Mouse (Mus musculus) embryonic facial prominence, embryonic 15.5 days (tissue): ENCODE results near the gene Fubp1. TPM values are rescaled to one million over a fixed set of nuclear protein-coding genes. Genes with fewer than 3 reads are reported as not detected.

Experiments
- ATAC-seq: fragments of 200-750 bp; cut with Nextera tagmentation; 2 replicates; pipeline ENCODE4 v1.8.0; 2017; ENCODE audit warnings: low read depth, moderate TSS enrichment; ENCODE audit not compliant: insufficient number of reproducible peaks, low FRiP score, low TSS enrichment
- H3K27ac ChIP-seq: fragments of 300-500 bp; sonication (generic); replicated peaks from 2 replicates; pipeline ENCODE4 v1.5.1; 2015; ENCODE audit warnings: mild to moderate bottlenecking, inconsistent platforms
- H3K27me3 ChIP-seq: fragments of 300-500 bp; sonication (generic); 2 replicates; pipeline ENCODE4 v1.6.1; 2015; ENCODE audit warnings: inconsistent platforms
- H3K36me3 ChIP-seq: fragments of 300-500 bp; sonication (generic); 2 replicates; pipeline ENCODE4 v1.6.1; 2015; ENCODE audit warnings: mild to moderate bottlenecking, inconsistent platforms
- H3K4me1 ChIP-seq: fragments of 300-500 bp; sonication (generic); 2 replicates; pipeline ENCODE4 v1.6.1; 2015; ENCODE audit warnings: inconsistent platforms
- H3K4me2 ChIP-seq: fragments of 300-500 bp; sonication (generic); replicated peaks from 2 replicates; pipeline ENCODE4 v1.6.1; 2015; ENCODE audit warnings: mild to moderate bottlenecking, inconsistent platforms
- H3K4me3 ChIP-seq: fragments of 300-500 bp; sonication (generic); replicated peaks from 2 replicates; pipeline ENCODE4 v1.5.1; 2015; ENCODE audit warnings: mild to moderate bottlenecking, inconsistent platforms
- H3K9ac ChIP-seq: fragments of 300-500 bp; sonication (generic); 2 replicates; pipeline ENCODE4 v1.6.1; 2015; ENCODE audit warnings: inconsistent platforms
- H3K9me3 ChIP-seq: fragments of 300-500 bp; sonication (generic); replicated peaks from 2 replicates; pipeline ENCODE4 v1.6.1; 2016; ENCODE audit warnings: inconsistent platforms
- WGBS: fragments of 180-500 bp; shearing (Covaris S2); methylation state at CpG from one replicate; pipeline ENCODE4 v1.1.7; 2015; 5-methylcytosine and 5-hydroxymethylcytosine counted together
- polyA plus RNA-seq: library from polyadenylated mRNA; unstranded; fragments of >200 nt; fragmentation: Nextera tagmentation; extraction: Ambion mirVana; gene quantifications from 2 replicates; pipeline ENCODE4 v1.2.1, GENCODE M21; 2015

The Fubp1 gene
- polyA plus RNA-seq, 1 experiment from 2014 or later: 211 TPM

- peak overlapping the region; percentile 98 for H3K9ac ChIP-seq
- H3K4me2 ChIP-seq: peak overlapping the region; percentile 65
- no peaks in the 10 kb centered on the region for H3K27me3 ChIP-seq
- ATAC-seq: peak; percentile 5; the same call in 1 of the 2 replicates
- peak overlapping the region; percentile 93 for H3K4me3 ChIP-seq
- peak overlapping the region; percentile 100 for H3K27ac ChIP-seq
- peaks cover 28% of the 10 kb centered on the region for H3K4me1 ChIP-seq
- H3K36me3 ChIP-seq: peaks cover 5% of the 10 kb centered on the region; the same call in 1 of the 2 replicates
- no peaks in the 10 kb centered on the region for H3K9me3 ChIP-seq
- WGBS: 4% methylated on average over 25 of the region's 25 CpGs
Measured at GRCm38 (mm10) chr3:152209177-152209966, 850 bp upstream of the Fubp1 start.

- Histone ChIP-seq H3K4me3 (peak overlapping the region; percentile 93), H3K9ac (peak overlapping the region; percentile 100), H3K27me3 (no peaks in the 10 kb centered on the region), H3K9me3 (no peaks in the 10 kb centered on the region), H3K36me3 (peaks cover 9% of the 10 kb centered on the region; the same call in 1 of the 2 replicates), H3K27ac (peak overlapping the region; percentile 100), H3K4me2 (peak overlapping the region; percentile 74), H3K4me1 (peaks cover 31% of the 10 kb centered on the region)
- ATAC-seq: peak; percentile 60
- WGBS: under 1% methylated on average over 52 of the region's 68 CpGs
Measured at GRCm38 (mm10) chr3:152210728-152211391, 638 bp downstream of the Fubp1 start.

- peaks cover 17% of the 10 kb centered on the region for H3K36me3 ChIP-seq
- H3K4me3 ChIP-seq: peak overlapping the region; percentile 93
- H3K27me3 ChIP-seq: no peaks in the 10 kb centered on the region
- 0 out of 2 replicates have a peak overlapping the region, but pooled peaks have one; percentile 100 for H3K27ac ChIP-seq
- ATAC-seq: no peak
- H3K4me2 ChIP-seq: peak overlapping the region; percentile 74
- 15% methylated on average over 7 of the region's 7 CpGs for WGBS
- H3K9me3 ChIP-seq: no peaks in the 10 kb centered on the region
- peak overlapping the region; percentile 100 for H3K9ac ChIP-seq
- peaks cover 31% of the 10 kb centered on the region for H3K4me1 ChIP-seq
Measured at GRCm38 (mm10) chr3:152211731-152212279, 1.6 kb downstream of the Fubp1 start.

- Histone ChIP-seq H3K9ac (no peak overlapping the region), H3K4me1 (peaks cover 30% of the 10 kb centered on the region), H3K9me3 (no peaks in the 10 kb centered on the region), H3K4me2 (peak overlapping the region; percentile 74), H3K36me3 (peaks cover 26% of the 10 kb centered on the region), H3K27ac (no peak overlapping the region), H3K27me3 (no peaks in the 10 kb centered on the region), H3K4me3 (peak overlapping the region; percentile 93)
- ATAC-seq: no peak
- WGBS: 41% methylated on average over 3 of the region's 3 CpGs
Measured at GRCm38 (mm10) chr3:152213416-152213815, 3.2 kb downstream of the Fubp1 start.

GRCm38 (mm10) chr3:152224918-152225317 lies 14.7 kb downstream of the Fubp1 start:
- Histone ChIP-seq H3K9me3 (no peaks in the 10 kb centered on the region), H3K4me3 (no peak overlapping the region), H3K27me3 (no peaks in the 10 kb centered on the region), H3K4me1 (no peaks in the 10 kb centered on the region), H3K27ac (no peak overlapping the region), H3K9ac (no peak overlapping the region), H3K36me3 (peaks cover 83% of the 10 kb centered on the region), H3K4me2 (no peak overlapping the region)
- no peak for ATAC-seq

- Histone ChIP-seq H3K4me1 (no peaks in the 10 kb centered on the region), H3K27ac (no peak overlapping the region), H3K9me3 (no peaks in the 10 kb centered on the region), H3K36me3 (peaks cover 79% of the 10 kb centered on the region), H3K4me3 (no peak overlapping the region), H3K27me3 (no peaks in the 10 kb centered on the region), H3K4me2 (no peak overlapping the region), H3K9ac (no peak overlapping the region)
- no peak for ATAC-seq
- 90% methylated on average over 7 of the region's 7 CpGs for WGBS
Measured at GRCm38 (mm10) chr3:152225906-152226305, 15.7 kb downstream of the Fubp1 start.

- Histone ChIP-seq H3K4me3 (no peak overlapping the region), H3K27ac (no peak overlapping the region), H3K4me1 (no peaks in the 10 kb centered on the region), H3K27me3 (no peaks in the 10 kb centered on the region), H3K9ac (no peak overlapping the region), H3K9me3 (no peaks in the 10 kb centered on the region), H3K4me2 (no peak overlapping the region), H3K36me3 (peaks cover 72% of the 10 kb centered on the region)
- no peak for ATAC-seq
- 93% methylated on average over 7 of the region's 7 CpGs for WGBS
Measured at GRCm38 (mm10) chr3:152228843-152229242, 18.6 kb downstream of the Fubp1 start.

- Histone ChIP-seq H3K9ac (no peak overlapping the region), H3K27ac (no peak overlapping the region), H3K27me3 (no peaks in the 10 kb centered on the region), H3K4me1 (no peaks in the 10 kb centered on the region), H3K4me2 (no peak overlapping the region), H3K4me3 (no peak overlapping the region), H3K36me3 (peaks cover 68% of the 10 kb centered on the region), H3K9me3 (no peaks in the 10 kb centered on the region)
- 93% methylated on average over 5 of the region's 5 CpGs for WGBS
- no peak for ATAC-seq
Measured at GRCm38 (mm10) chr3:152229271-152229670, 19.0 kb downstream of the Fubp1 start.

- Histone ChIP-seq H3K9me3 (no peaks in the 10 kb centered on the region), H3K4me1 (no peaks in the 10 kb centered on the region), H3K4me2 (no peak overlapping the region), H3K27me3 (no peaks in the 10 kb centered on the region), H3K4me3 (no peak overlapping the region), H3K36me3 (peaks cover 56% of the 10 kb centered on the region), H3K27ac (no peak overlapping the region), H3K9ac (no peak overlapping the region)
- ATAC-seq: no peak
- WGBS: 61% methylated on average over 6 of the region's 6 CpGs
Measured at GRCm38 (mm10) chr3:152231333-152232100, 21.3 kb downstream of the Fubp1 start.

- H3K36me3 ChIP-seq: peaks cover 46% of the 10 kb centered on the region
- H3K9ac ChIP-seq: no peak overlapping the region
- ATAC-seq: no peak
- H3K9me3 ChIP-seq: no peaks in the 10 kb centered on the region
- no peak overlapping the region for H3K4me3 ChIP-seq
- H3K27me3 ChIP-seq: no peaks in the 10 kb centered on the region
- no peak overlapping the region for H3K27ac ChIP-seq
- no peak overlapping the region for H3K4me2 ChIP-seq
- no peaks in the 10 kb centered on the region for H3K4me1 ChIP-seq
- 97% methylated on average over 1 of the region's 1 CpGs for WGBS
Measured at GRCm38 (mm10) chr3:152235238-152235637, 25.0 kb downstream of the Fubp1 start.

- Histone ChIP-seq H3K4me2 (no peak overlapping the region), H3K9ac (no peak overlapping the region), H3K4me1 (no peaks in the 10 kb centered on the region), H3K4me3 (no peak overlapping the region), H3K27ac (no peak overlapping the region), H3K27me3 (no peaks in the 10 kb centered on the region), H3K36me3 (peaks cover 43% of the 10 kb centered on the region), H3K9me3 (no peaks in the 10 kb centered on the region)
- ATAC-seq: no peak
- WGBS: 98% methylated on average over 1 of the region's 1 CpGs
Measured at GRCm38 (mm10) chr3:152235805-152236204, 25.6 kb downstream of the Fubp1 start.
